Mouse (Mus musculus): ENCODE results near the gene Gcg. TPM values are rescaled to one million over a fixed set of nuclear protein-coding genes. Genes with fewer than 3 reads are reported as not detected.

Gcg gene
- total RNA-seq (2021) = not detected
- long read RNA-seq, experiment 1 = 0 reads
- long read RNA-seq, experiment 2 = 0 reads

GRCm38 (mm10) chr2:62483550-62483949 is at the start of gene Gcg:
Gene Gcg, minus strand, starts transcription at chr2:62483650.
- no peak for DNase-seq

- no peak for DNase-seq
Measured at GRCm38 (mm10) chr2:62531065-62531464, 47.6 kb upstream of the Gcg start.

GRCm38 (mm10) chr2:62526399-62526798 is 42.9 kb upstream of the Gcg start:
- no peak for DNase-seq

GRCm38 (mm10) chr2:62517790-62518189 is 34.3 kb upstream of the Gcg start:
- DNase-seq = no peak

GRCm38 (mm10) chr2:62514477-62514876 is 31.0 kb upstream of the Gcg start:
- DNase-seq = no peak

- no peak for DNase-seq
Measured at GRCm38 (mm10) chr2:62513477-62513876, 30.0 kb upstream of the Gcg start.

GRCm38 (mm10) chr2:62507130-62507529 is 23.7 kb upstream of the Gcg start:
- DNase-seq = no peak

GRCm38 (mm10) chr2:62506441-62506840 is 23.0 kb upstream of the Gcg start:
- DNase-seq = no peak

- no peak for DNase-seq
Measured at GRCm38 (mm10) chr2:62504269-62504796, 20.9 kb upstream of the Gcg start.

- DNase-seq = no peak
Measured at GRCm38 (mm10) chr2:62503326-62503725, 19.9 kb upstream of the Gcg start.

- no peak for DNase-seq
Measured at GRCm38 (mm10) chr2:62502516-62502915, 19.1 kb upstream of the Gcg start.

- DNase-seq = no peak
Measured at GRCm38 (mm10) chr2:62498821-62499220, 15.4 kb upstream of the Gcg start.

- DNase-seq = no peak
Measured at GRCm38 (mm10) chr2:62498086-62498485, 14.6 kb upstream of the Gcg start.

GRCm38 (mm10) chr2:62497333-62498002 is 14.0 kb upstream of the Gcg start:
- DNase-seq = no peak

GRCm38 (mm10) chr2:62495407-62495806 is 12.0 kb upstream of the Gcg start:
- no peak for DNase-seq

- no peak for DNase-seq
Measured at GRCm38 (mm10) chr2:62489832-62490231, 6.4 kb upstream of the Gcg start.

GRCm38 (mm10) chr2:62484906-62485305 is 1.5 kb upstream of the Gcg start:
- DNase-seq = no peak

- no peak for DNase-seq
Measured at GRCm38 (mm10) chr2:62480285-62481198, 2.9 kb downstream of the Gcg start.

- DNase-seq = no peak
Measured at GRCm38 (mm10) chr2:62469551-62469950, 13.9 kb downstream of the Gcg start.

- no peak for DNase-seq
Measured at GRCm38 (mm10) chr2:62463287-62463686, 20.2 kb downstream of the Gcg start.

- DNase-seq = no peak
Measured at GRCm38 (mm10) chr2:62462174-62462573, 21.3 kb downstream of the Gcg start.

GRCm38 (mm10) chr2:62460815-62461450 is 22.5 kb downstream of the Gcg start:
- DNase-seq = no peak
